In genomic region chr17:35353275-35353674, GRCm38 (mm10) we compare ENCODE assay signal across 7 mouse cellular contexts. TPM values are rescaled to one million over a fixed set of nuclear protein-coding genes. Genes with fewer than 3 reads are reported as not detected.
"Had no signal": no experiment of that assay in that cellular context is flagged by ENCODE, and none has a peak within 500 bp of the region (broad histone marks: within the 10 kb centered on the region; RNA-seq: fewer than 3 reads in every experiment).

No protein-coding gene starts in this region.

RNA-seq across cellular contexts. Expression of gene H2-Q1, which starts 33.1 kb away (rescaled TPM):
- polyA plus RNA-seq: heart, adult 2 months; heart, postnatal 0 days; hindbrain, embryonic 11.5 days; kidney, embryonic 15.5 days; kidney, postnatal 0 days; limb, embryonic 11.5 days; limb, embryonic 15.5 days had no signal
